Mouse (Mus musculus) myocyte (in vitro differentiated cells): ENCODE results near the gene Pcdh18.

Experiments used
- CEBPB ChIP-seq: IDR thresholded peaks from 2 replicates; pipeline ENCODE4 v1.6.1; 2011; ENCODE audit warnings: mild to moderate bottlenecking, moderate library complexity; ENCODE audit not compliant: poor library complexity, insufficient read depth, severe bottlenecking
- E2F4 ChIP-seq: IDR thresholded peaks from one replicate; pipeline ENCODE4 v1.6.1; 2011; ENCODE audit warnings: mild to moderate bottlenecking, control low read depth, moderate library complexity; ENCODE audit not compliant: insufficient read depth
- MYOD1 ChIP-seq, 3 experiments: IDR thresholded peaks; one replicate each; pipeline ENCODE4 v1.6.1; 2011; ENCODE audit warnings: control low read depth in 2 of 3, low read depth in 2 of 3, mild to moderate bottlenecking in 2 of 3, moderate library complexity in 1 of 3; ENCODE audit not compliant: insufficient read length in 2 of 3, control insufficient read depth in 1 of 3
- POLR2A ChIP-seq: IDR thresholded peaks from one replicate; pipeline ENCODE4 v1.6.1; 2011; ENCODE audit warnings: low read depth, mild to moderate bottlenecking, control low read depth, moderate library complexity; ENCODE audit not compliant: insufficient read length
- POLR2AphosphoS2 ChIP-seq: IDR thresholded peaks from one replicate; pipeline ENCODE4 v1.6.1; 2011; ENCODE audit warnings: low read depth, control low read depth; ENCODE audit not compliant: insufficient read length
- TCF12 ChIP-seq: IDR thresholded peaks from one replicate; pipeline ENCODE4 v1.6.1; 2011; ENCODE audit warnings: mild to moderate bottlenecking, control low read depth; ENCODE audit not compliant: poor library complexity, insufficient read depth, severe bottlenecking

DNA sequence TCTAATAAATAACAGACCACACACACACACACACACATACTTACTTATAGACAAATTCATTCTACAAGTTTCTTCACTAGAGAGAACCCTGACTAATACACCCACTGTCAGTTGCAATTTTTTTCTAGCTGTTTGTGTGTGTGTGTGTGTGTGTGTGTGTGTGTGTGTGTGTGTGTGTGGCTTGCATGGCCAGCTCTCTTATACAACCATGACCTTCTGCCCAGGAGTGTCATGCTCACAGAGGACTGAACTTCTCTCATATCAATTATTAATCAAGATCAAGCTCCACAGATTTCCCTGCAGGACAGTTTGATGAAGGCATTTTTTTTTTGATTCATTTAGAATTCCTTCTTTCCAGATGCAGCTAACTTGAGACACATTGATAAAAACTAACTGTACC, 18.6 kb downstream of the Pcdh18 start:
- TF ChIP-seq E2F4 (no peak), CEBPB (no peak), MYOD1 (IDR thresholded peaks at IDR 0.05; ENCODE audit: control insufficient read depth in 1 of 3, insufficient read length in 2 of 3, low read depth in 2 of 3) (no peak), POLR2A (no peak), POLR2AphosphoS2 (no peak), TCF12 (no peak)
